In genomic region chr3:90445417-90446200, GRCm38 (mm10) we compare ENCODE assay signal across 8 mouse cellular contexts. TPM values are rescaled to one million over a fixed set of nuclear protein-coding genes. Genes with fewer than 3 reads are reported as not detected.
DNase-seq lines count a peak whose midpoint lies in the region; ATAC-seq and TF ChIP-seq lines count a peak whose summit lies in the region.

No protein-coding gene starts in this region.

- no peak for TF ChIP-seq CTCF in gastrocnemius, adult 2 months (IDR thresholded peaks at IDR 0.05)
- TF ChIP-seq CTCF in forebrain, postnatal 0 days (IDR thresholded peaks at IDR 0.05; ENCODE audit: low read depth), result no peak

- intact Hi-C loops in gastrocnemius, adult 2 months (cut with DNase I), result no loop called here

- no peaks in the 10 kb centered on the region for H3K9me3 ChIP-seq in forebrain, postnatal 0 days (ENCODE audit: low read length)
- H3K9me3 ChIP-seq in liver, embryonic 12.5 days (replicated peaks), result no peaks in the 10 kb centered on the region

- no peaks in the 10 kb centered on the region for H3K36me3 ChIP-seq in forebrain, postnatal 0 days (ENCODE audit: insufficient read depth)
- no peaks in the 10 kb centered on the region for H3K36me3 ChIP-seq in liver, embryonic 12.5 days

- peak overlapping the region; percentile 52 for H3K4me2 ChIP-seq in forebrain, postnatal 0 days (ENCODE audit: low read depth)
- H3K4me2 ChIP-seq in liver, embryonic 12.5 days, result peak overlapping the region; percentile 70

- WGBS in forebrain, postnatal 0 days, result 69% methylated on average over 11 of the region's 11 CpGs
- 63% methylated on average over 11 of the region's 11 CpGs for WGBS in liver, embryonic 12.5 days (ENCODE audit: insufficient replicate concordance)

- no peak for ATAC-seq in forebrain, postnatal 0 days
- no peak for ATAC-seq in liver, embryonic 12.5 days

- peak overlapping the region; percentile 90 for H3K27ac ChIP-seq in gastrocnemius, adult 2 months
- peak overlapping the region; percentile 65 for H3K27ac ChIP-seq in forebrain, postnatal 0 days (ENCODE audit: low read depth, low read length)
- H3K27ac ChIP-seq in liver, embryonic 12.5 days, result peak overlapping the region; percentile 53

- no peak for DNase-seq in gastrocnemius, adult 2 months
- DNase-seq in gastrocnemius, postnatal 25 days, result no peak
- peak; percentile 51 for DNase-seq in ES-CJ7 (ENCODE audit: low read depth, low spot score)
- DNase-seq in forebrain, postnatal 0 days, result no peak
- DNase-seq in spleen, postnatal 4 days (ENCODE audit: low spot score in 2 of 2), result no peak
- no peak for DNase-seq in cerebellum, adult 11 months
- no peak for DNase-seq in gastrocnemius, postnatal 4 days (ENCODE audit: low spot score in 2 of 2)

- peak overlapping the region; percentile 58 for H3K4me3 ChIP-seq in gastrocnemius, adult 2 months
- peak overlapping the region; percentile 39 for H3K4me3 ChIP-seq in forebrain, postnatal 0 days (ENCODE audit: low read depth, low read length)
- no peak overlapping the region for H3K4me3 ChIP-seq in liver, embryonic 12.5 days

- H3K4me1 ChIP-seq in forebrain, postnatal 0 days (ENCODE audit: insufficient read depth), result peaks cover 13% of the 10 kb centered on the region; the same call in 1 of the 2 replicates
- H3K4me1 ChIP-seq in liver, embryonic 12.5 days, result peaks cover 19% of the 10 kb centered on the region

- H3K9ac ChIP-seq in forebrain, postnatal 0 days, result peak overlapping the region; percentile 52
- peak overlapping the region; percentile 50; the same call in 1 of the 2 replicates for H3K9ac ChIP-seq in liver, embryonic 12.5 days

- H3K27me3 ChIP-seq in forebrain, postnatal 0 days (ENCODE audit: insufficient read depth, low read length), result no peaks in the 10 kb centered on the region
- no peaks in the 10 kb centered on the region for H3K27me3 ChIP-seq in liver, embryonic 12.5 days (replicated peaks)

RNA-seq across cellular contexts. Expression of gene Ints3, which starts 12.2 kb away (rescaled TPM):
- 10 to 100 TPM; 14.0 to 17.2 TPM for total RNA-seq in gastrocnemius, adult 2 months (2021)
- 10 to 100 TPM; 14.5 to 15.9 TPM for total RNA-seq in gastrocnemius, postnatal 25 days (2021)
- total RNA-seq in forebrain, postnatal 0 days (2014; rRNA removed), result 49.7 and 51.5 TPM in 2 replicates
- polyA plus RNA-seq in forebrain, postnatal 0 days (2015; fragmentation: Nextera tagmentation; extraction: Ambion mirVana), result 16.0 and 20.6 TPM in 2 replicates
- 20.8 and 21.4 TPM in 2 replicates for polyA plus RNA-seq in liver, embryonic 12.5 days (2016; fragmentation: Nextera tagmentation; extraction: Ambion mirVana)
- 10 to 100 TPM; 31.8 to 32.0 TPM for total RNA-seq in gastrocnemius, postnatal 4 days (2021)

RNA-seq across cellular contexts. Expression of gene Npr1, which starts 20.1 kb away (rescaled TPM):
- total RNA-seq in gastrocnemius, adult 2 months (2021), result 1 to 10 TPM; 6.5 to 8.3 TPM
- 10 to 100 TPM in 1 of 2 experiments, 1 to 10 TPM in 1; 7.7 to 10.8 TPM for total RNA-seq in gastrocnemius, postnatal 25 days (2021)
- 2.7 and 6.9 TPM in 2 replicates for total RNA-seq in forebrain, postnatal 0 days (2014; rRNA removed)
- 1.7 and 2.1 TPM in 2 replicates for polyA plus RNA-seq in forebrain, postnatal 0 days (2015; fragmentation: Nextera tagmentation; extraction: Ambion mirVana)
- 5.1 and 5.3 TPM in 2 replicates for polyA plus RNA-seq in liver, embryonic 12.5 days (2016; fragmentation: Nextera tagmentation; extraction: Ambion mirVana)
- total RNA-seq in gastrocnemius, postnatal 4 days (2021), result 10 to 100 TPM; 25.9 to 26.4 TPM

RNA-seq across cellular contexts. Expression of gene Ilf2, which starts 30.3 kb away (rescaled TPM):
- 10 to 100 TPM; 26.1 to 30.7 TPM for total RNA-seq in gastrocnemius, adult 2 months (2021)
- 10 to 100 TPM; 23.4 to 25.6 TPM for total RNA-seq in gastrocnemius, postnatal 25 days (2021)
- 199 and 239 TPM in 2 replicates for total RNA-seq in forebrain, postnatal 0 days (2014; rRNA removed)
- 170 and 191 TPM in 2 replicates for polyA plus RNA-seq in forebrain, postnatal 0 days (2015; fragmentation: Nextera tagmentation; extraction: Ambion mirVana)
- polyA plus RNA-seq in liver, embryonic 12.5 days (2016; fragmentation: Nextera tagmentation; extraction: Ambion mirVana), result 100 and 103 TPM in 2 replicates
- 10 to 100 TPM; 72.3 to 75.4 TPM for total RNA-seq in gastrocnemius, postnatal 4 days (2021)

RNA-seq across cellular contexts. Expression of gene Snapin, which starts 45.2 kb away (rescaled TPM):
- 10 to 100 TPM; 71.8 to 74.4 TPM for total RNA-seq in gastrocnemius, adult 2 months (2021)
- total RNA-seq in gastrocnemius, postnatal 25 days (2021), result 10 to 100 TPM; 57.4 to 60.0 TPM
- total RNA-seq in forebrain, postnatal 0 days (2014; rRNA removed), result 41.4 and 48.2 TPM in 2 replicates
- 79.1 and 80.4 TPM in 2 replicates for polyA plus RNA-seq in forebrain, postnatal 0 days (2015; fragmentation: Nextera tagmentation; extraction: Ambion mirVana)
- polyA plus RNA-seq in liver, embryonic 12.5 days (2016; fragmentation: Nextera tagmentation; extraction: Ambion mirVana), result 24.2 and 27.0 TPM in 2 replicates
- total RNA-seq in gastrocnemius, postnatal 4 days (2021), result 10 to 100 TPM; 71.3 to 74.7 TPM

RNA-seq across cellular contexts. Expression of gene Slc27a3, which starts 55.9 kb away (rescaled TPM):
- total RNA-seq in gastrocnemius, adult 2 months (2021), result 1 to 10 TPM in 1 of 2 experiments, under 1 TPM in 1; 0.97 to 1.3 TPM
- 1 to 10 TPM; 1.5 to 1.7 TPM for total RNA-seq in gastrocnemius, postnatal 25 days (2021)
- 47.4 and 50.8 TPM in 2 replicates for total RNA-seq in forebrain, postnatal 0 days (2014; rRNA removed)
- polyA plus RNA-seq in forebrain, postnatal 0 days (2015; fragmentation: Nextera tagmentation; extraction: Ambion mirVana), result 23.7 and 25.0 TPM in 2 replicates
- polyA plus RNA-seq in liver, embryonic 12.5 days (2016; fragmentation: Nextera tagmentation; extraction: Ambion mirVana), result 3.7 and 4.1 TPM in 2 replicates
- 1 to 10 TPM; 7.2 to 7.4 TPM for total RNA-seq in gastrocnemius, postnatal 4 days (2021)
